Mouse (Mus musculus): ENCODE measurements around the gene Nav2. TPM values are rescaled to one million over a fixed set of nuclear protein-coding genes. Genes with fewer than 3 reads are reported as not detected.

The Nav2 gene
- total RNA-seq, 2 experiments from 2014 or later: 26.8 to 35.3 TPM

DNA sequence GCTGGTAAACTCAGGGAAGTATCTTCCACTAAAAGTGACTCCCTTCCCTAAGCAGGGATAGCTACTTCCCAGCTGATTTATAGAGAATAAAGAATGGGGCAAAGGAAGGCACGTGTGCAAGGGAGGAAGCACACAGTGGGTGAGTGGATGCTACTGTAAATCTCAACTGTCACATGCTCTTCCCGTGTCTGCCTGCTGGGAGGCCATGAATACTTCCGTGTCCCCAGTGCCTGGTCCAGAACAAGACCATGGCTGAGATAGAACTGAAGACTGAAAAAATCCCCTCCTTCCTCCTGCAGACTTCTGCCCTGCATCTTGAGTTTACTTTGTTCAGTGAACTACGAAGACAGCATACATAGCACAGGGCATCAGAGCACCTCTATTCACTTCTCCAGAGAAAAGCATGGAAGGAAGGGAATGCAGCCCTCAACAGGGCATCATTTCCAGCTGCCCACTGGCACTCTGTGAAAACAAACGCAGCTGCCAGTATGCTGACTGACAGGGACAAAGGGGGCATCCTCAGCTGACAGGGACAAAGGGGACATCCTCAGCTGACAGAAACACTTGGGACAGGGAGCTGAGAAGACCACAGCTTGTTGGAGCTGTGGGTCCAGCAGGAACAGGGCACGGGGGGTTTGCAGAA lies 138.0 kb downstream of the Nav2 start:
- no peak for DNase-seq (ENCODE audit: low spot score in 2 of 2)

DNA sequence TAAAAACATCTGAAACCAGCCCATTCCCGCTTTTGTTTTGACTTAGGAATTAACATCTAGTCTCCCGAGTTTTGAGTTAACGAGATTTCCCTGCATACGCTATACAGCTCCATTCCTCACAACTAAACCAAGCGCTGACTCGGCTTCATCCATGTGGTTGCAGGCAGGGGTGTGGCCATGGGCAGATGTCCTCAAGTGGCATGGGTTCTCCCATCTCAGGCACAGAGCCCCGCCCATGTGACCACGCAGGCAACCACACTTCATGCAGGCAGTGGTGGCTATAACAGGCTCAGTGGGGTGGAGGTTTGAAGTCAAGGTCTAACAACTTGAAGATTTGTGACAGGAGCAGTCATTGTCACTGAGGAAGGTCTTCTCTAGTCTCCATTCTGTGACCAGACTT lies 138.8 kb downstream of the Nav2 start:
- DNase-seq (ENCODE audit: low spot score in 2 of 2): no peak

DNA sequence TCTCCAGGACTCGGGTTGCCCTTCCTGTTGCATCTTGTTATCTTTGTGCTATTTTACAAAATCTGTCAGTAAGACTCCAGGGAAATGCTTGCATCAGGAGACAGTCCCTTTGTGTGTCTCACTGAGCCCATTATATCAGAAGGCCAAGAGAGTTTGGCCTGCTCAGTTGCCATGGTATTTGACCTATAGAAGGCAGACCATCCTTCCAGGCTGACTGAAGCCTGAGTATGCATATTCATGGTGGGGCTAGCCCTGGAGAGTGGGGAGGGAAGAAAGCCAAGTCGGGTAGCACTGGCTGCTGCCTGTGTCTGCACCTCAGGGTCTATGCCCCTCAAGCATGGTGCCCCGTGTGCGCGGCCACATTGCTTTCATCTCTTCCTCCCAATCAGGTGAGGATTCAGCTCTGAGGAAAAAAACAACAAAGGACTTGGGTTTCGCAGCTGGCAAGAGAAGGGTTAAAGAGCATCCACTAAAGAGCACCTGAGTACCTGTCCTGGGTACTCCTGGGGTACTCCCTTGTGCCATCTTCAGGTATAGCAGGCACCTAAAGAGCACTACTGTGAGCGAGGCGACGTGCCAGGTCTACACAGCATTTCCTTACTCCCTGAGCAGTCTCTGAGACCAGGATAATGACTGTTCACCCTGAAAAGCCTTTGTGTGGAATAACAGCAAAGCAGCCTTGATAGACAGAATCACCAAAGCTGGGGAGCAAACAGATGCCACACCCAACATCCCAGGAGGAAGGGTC lies 144.5 kb downstream of the Nav2 start:
- DNase-seq (ENCODE audit: low spot score in 2 of 2): no peak

DNA sequence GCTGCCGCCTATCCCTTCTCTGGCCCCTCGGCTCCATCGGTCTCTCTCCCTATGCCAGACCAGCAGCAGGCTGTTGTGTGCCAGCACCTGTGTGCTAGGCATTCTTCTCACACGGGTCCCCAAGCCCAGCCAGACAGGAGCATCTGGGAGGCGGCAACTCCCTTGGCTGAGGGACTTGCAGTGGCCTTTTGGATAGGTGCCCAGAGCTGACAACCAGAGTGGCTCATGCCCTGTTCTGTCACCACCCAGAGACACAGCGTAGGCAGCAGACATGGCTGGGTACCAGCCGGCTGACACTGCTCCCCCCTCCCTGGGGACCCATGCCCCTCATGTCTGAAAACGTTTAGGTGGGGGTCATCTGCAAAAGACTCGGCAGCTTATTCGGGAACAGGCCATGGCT lies 146.8 kb downstream of the Nav2 start:
- no peak for DNase-seq (ENCODE audit: low spot score in 2 of 2)

DNA sequence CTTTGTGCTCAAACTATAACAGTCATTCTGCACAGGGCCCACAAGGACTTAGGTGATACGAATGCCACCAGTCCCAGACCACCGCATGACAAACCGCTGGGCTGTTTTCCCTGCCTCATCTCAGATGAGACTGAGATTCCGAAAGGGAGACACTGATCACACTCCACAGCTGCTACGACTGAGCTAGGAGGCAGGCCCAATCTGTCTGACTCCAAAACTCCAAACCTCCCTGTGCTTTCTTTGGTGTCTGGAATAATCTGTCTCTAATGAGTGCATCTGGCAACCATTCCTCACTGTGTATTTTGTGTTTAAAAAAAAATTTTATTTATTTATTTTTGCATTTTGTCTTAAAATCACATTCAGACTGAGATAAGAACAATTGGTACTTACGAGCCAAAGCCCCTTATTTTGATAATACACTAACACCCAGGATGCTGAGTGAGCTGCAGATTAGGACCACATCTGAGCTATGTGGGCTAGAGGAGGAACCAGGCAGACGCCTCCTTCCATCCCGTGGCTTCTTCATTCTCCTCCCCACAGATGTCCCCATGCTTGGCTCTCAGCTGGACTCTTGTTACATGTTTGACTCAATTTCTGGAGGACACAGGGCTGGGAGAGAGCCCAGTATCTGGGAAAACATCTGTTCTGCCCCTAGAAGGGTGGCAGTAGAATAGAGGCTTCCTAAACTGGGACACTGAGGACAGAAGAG lies 149.9 kb downstream of the Nav2 start:
- no peak for DNase-seq (ENCODE audit: low spot score in 2 of 2)

DNA sequence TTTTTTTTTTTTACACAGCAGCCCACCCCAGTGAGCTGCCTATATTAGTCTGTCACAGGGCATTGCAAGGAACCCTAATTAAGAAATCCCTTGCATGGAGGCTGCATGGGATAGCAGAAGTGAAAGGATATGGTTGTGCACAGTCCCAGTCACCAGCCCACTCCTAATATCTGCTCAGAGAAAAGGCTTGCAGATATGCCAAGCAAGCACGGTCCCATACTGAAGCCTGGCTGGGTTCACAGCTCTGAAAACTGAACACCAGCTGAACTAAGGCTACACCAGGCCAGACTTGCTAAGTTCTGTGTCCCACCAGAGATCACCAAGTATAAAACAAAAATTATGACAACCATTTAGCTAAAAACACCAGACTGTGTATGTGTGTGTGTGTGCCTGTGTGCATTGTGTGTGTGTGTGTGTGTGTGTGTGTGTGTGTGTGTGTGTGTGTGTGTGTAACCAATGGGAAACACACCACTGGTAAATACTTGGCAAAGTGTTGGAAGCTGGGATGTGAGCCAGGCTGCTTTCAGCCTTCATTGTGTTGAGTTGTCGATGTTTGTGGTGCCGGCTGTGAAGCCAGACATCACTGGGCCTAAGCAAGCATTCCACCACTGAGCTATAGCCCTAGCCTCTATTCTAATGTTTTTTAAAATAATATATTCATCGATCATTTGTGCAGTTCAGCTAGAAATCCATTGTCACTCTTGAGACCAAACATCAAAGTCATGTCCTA lies 156.4 kb downstream of the Nav2 start:
- no peak for DNase-seq (ENCODE audit: low spot score in 2 of 2)

DNA sequence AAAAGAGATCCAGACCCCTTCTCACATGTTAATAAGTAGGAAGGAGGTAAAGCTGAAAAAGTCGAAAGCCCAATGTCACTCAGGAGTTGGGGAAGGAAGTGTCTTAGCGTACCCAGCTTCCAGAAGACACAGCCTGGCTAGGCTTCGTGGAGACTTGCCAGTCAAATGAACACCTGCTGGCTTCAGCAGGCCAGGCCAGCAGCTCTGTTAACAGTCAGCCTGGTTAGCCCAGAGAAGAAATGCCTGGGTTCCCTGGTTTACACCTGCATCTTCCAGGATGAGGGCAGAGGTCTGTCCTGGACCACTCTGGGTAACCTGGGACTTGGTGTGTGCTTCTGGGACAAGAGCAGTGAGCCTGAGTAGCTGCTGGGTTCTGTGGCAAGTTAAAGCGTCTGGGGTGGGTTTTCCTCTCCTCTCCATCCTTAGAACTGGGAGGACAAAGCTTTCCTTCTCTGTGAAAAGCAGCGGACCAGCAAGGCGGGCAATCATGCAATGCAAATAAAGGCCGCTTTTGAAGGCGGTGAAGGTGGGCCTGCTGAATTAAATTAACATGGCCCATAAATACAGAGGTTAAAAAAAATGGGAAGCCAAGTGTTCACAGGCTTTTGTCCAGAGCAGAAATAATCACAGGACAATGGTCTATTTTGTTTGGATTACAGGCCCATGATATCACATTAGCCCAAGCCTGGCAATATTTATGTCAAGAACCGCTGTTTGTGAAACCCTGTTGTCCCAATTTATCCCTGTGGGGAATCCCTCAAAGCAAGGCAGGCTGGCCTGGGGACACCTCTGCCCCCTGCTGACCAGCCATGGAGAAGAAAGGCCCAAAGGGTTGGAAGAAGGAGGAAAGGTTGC lies 157.3 kb downstream of the Nav2 start:
- no peak for DNase-seq (ENCODE audit: low spot score in 2 of 2)

DNA sequence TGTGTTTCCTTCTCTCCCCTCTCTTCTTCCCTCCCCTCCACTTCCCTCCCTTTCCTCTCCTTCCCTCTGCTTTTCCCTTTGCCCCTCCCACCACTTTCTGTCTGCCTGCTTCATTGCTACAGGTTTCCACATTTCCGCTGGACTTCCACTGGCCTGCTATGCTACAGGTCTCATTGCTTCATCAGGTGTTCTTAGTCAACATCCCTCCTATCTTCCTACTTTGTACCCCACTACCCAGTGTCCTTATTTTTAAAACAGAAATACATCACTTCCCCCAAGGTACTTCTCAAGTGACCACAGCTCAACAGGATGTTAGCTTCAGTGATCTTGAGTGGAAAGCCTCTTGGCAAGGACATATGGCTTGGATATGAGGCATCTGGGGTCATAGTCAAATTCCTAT lies 158.3 kb downstream of the Nav2 start:
- no peak for DNase-seq (ENCODE audit: low spot score in 2 of 2)

DNA sequence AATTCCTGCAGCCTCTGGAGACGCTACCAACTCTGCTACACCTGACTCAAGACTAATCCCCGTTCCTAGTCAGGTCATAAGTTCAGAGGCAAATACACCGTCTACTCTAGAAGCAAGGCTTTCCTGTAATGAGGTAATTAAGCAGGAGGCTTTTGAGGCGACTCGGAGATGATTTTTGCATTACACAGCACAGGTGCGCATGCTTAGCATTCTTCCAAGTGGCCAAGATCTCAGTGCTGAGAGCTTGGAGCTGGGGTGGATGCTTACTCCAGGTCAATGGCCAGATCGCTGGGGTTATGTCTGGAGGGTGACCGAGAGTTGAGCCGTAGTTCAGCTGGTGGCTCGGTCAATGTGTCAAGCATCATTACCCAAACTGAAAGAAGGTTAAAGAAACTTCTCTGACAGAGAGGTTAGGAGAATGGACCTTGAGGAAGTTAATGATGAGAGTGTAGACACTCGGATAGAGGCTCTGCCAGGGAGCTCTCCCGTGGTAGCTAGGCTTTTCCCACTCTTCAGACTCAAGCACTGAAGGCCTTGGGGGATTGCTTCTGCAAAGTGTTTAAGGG lies 161.0 kb downstream of the Nav2 start:
- DNase-seq (ENCODE audit: low spot score in 2 of 2): no peak

DNA sequence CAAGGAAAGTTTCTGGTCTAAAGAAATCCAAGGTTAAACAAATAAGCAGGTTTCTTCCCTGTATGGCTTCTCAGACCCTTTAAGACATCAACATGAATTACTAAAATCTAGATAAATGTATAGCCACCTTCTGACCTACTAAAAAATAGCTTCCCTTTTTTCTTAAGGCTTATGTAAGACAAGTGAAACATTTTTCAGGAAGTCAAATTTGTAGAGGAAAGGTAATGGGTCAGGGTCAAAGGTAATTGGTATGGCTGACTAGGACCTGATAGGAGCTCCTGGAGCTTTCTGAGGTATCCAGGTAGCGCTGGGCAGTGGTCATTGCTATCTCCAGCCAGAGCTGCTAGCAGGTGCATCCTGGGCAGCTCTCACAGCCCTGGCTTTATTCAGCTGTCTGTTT lies 162.1 kb downstream of the Nav2 start:
- no peak for DNase-seq (ENCODE audit: low spot score in 2 of 2)

DNA sequence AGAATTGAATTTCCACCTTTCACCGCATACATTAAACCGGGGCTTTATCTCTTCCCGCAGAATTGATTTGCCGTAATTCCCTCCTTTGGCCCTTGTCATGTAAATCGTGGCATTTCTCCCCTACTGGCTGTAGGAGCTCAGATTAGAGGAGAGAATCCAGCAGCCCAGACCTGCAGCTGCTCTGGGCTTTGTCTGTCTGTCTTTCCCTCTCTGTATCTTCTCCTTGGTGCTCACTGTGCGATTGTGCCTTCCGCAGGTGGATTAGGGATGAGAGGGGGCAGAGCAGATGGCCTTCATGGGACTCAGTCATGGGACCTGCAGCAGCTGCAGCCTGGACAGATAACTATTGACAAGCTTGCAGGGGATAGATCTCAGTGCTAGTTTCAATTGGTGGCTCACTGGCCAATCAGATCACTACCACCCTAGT lies 162.6 kb downstream of the Nav2 start:
- no peak for DNase-seq (ENCODE audit: low spot score in 2 of 2)

DNA sequence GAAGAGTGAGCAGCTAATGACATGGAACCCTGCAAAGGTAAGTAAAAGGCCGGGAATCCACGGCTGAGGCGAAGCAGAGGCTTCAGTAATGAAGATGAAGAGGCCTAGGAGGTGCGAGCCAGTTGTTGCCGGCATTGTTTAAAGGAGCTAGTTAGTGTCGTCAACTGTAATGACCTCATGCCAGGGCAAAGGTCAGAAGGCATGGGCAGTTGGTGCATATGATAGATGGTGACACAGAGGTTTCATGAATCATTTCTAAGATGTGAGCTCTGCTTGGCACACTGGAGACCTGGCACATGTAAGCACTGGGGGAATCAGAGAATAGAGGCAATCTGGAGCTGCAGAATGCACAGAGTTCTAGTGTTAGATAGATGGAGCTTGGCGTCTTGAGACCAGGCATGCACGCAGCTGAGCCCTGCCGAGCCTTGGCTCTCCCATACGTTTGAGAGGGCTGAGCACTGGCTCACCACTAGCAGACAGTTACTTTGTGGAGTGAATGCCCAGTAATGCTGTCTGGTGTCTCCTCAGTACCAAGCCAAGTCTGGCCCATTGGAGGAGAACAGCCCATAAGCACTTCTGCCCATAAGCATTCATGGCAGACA lies 166.9 kb downstream of the Nav2 start:
- no peak for DNase-seq (ENCODE audit: low spot score in 2 of 2)

DNA sequence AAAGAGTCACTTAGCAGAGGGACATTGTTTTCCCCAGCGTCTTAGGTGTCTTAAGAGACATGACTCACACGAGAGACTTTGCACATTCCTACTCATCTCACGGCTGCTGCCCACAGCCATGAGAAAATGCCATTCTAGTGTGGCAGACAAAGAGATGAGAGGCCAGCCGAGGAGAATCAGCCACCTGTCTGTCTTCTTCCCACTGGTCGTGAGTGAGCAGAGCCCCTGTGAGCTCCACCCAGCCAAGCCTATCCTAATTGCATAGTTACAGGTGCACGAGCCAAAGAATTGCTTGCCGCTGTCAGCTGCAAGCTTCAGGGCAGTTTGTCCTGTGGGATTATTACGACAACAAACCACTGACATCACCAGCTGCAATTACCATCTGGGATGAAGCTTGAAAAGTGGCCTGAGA lies 167.8 kb downstream of the Nav2 start:
- DNase-seq (ENCODE audit: low spot score in 2 of 2): no peak

DNA sequence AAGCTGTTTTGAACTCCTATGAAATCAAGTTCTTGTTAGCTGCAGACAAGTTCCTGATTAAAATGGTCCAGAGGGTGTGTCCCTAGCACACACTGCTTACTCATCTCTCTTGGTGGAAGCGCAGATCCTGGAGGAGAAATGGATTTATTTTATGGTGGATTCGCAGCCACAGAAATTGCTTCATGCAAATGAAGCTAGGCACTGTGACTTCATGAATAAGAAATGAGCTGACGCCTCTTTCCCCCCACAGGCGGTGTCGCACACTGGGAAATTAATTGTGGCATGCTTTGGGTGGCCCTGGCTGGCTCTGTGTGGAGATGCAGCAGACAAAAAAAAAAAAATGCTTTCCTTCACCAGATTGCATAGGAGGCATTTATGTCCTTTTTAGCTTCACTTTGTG lies 170.4 kb downstream of the Nav2 start:
- no peak for DNase-seq (ENCODE audit: low spot score in 2 of 2)

DNA sequence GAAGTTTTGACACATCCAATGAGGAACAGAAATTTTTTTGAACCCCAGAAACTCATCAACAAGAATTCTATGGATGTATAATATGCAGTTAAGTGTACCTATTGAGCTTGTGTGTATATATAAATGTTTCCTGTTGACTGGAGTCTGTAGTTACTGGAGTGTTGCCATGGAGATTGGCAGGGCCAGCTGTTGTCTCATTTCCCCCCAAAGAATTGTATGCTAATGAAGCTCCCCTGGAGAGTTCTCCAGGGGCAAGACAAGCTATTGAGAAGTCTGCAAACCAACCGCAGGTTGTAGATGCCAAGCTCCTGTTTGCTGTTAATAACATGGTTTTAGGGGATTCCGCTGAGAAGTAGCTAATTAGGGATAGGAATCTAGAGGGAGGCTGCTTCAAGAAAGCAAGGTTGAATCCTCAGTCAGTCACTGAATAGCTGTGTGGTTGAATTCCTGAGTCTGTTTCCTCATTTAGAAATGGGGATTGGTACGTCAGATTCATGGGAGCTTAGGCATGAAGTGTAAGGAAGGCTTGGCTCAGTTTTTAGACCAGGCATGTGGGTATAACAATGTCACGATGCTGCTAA lies 174.2 kb downstream of the Nav2 start:
- no peak for DNase-seq (ENCODE audit: low spot score in 2 of 2)

DNA sequence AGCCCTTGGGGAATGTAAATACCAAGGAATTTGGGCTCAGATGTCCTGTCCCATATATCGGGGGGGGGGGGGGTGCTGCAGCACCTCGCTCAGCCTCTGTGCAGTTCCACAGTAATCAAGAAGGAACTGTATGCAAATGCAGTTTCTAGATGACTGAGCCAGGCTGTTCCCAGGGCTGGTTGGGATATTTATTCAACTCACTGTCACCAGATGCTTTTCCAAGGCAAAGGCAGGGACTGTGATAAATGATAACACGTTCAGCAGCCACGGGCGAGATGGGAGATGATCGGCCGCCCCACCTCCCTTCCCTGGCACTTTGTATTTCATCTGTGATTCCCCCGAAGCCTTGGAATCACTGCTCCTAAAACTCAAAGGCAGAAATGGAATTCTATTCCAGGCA lies 176.3 kb downstream of the Nav2 start:
- no peak for DNase-seq (ENCODE audit: low spot score in 2 of 2)

DNA sequence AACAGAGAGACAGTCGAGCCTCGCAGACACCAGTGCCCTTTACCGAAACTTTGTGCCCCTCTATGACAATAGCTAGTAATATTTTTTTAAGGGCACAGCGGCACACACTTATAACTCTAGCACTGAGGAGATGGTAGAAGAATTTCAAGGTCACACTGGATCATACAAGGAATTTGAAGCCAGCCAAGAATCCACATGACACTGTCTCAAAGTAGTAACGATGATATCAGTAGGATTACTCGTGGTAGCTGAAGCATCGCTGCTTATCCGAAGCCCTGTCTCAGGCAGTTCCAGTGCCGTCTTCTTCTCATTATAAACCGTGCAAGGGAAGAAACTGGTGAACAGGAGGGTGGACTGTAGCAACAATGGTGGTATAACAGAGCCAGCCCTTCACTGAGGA lies 177.2 kb downstream of the Nav2 start:
- no peak for DNase-seq (ENCODE audit: low spot score in 2 of 2)

DNA sequence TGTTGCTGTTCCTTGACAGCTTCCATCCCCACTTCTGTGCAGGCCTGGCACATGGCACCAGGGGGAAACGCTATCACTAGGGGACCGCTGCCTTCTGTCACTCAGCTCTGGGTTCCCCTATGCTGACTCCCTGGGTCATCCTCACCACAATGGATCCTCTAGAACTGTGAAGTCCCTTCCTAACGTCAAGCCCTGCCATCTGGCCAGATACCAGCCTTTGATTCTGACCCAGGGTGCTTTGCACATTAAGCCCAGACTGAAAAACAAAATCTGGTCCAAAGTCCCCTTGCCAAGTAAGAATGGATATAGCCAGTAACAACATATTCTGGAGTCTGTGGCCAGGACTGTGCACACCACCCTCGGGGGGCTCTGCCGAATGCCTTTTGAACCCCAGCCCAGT lies 178.6 kb downstream of the Nav2 start:
- no peak for DNase-seq (ENCODE audit: low spot score in 2 of 2)

DNA sequence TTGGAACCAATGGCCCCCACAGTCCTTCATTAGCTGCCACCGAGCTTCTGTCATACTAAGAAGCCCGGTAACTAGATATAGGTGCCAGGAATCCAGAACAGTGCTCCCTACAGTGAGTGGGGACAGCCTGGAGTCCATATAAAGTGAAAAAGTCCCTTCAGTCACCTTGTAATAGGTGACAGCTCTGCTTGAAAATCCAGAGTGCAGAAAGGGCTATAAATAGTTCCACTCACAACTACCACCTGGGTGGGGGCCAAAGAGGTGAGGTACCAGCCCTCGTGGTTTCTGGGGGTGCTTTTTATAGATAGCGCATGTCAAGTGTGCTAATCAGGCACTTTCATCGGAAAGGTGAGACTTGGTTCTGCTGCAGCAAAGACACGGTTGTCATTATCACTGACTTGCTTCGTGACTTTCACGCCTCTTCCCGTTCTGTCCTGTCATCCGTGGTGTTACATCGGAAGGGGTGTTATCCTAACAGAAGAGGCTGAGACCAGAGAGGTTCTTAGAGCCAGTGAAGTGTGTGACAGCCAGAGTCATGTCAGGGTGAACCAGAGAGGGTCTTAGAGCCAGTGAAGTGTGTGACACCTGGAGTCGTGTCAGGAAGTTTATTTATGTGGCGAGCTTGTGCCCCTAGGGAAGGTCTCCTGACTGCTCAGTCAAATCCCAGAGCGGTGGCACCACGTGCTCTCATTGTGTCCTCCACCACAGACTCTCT lies 179.8 kb downstream of the Nav2 start:
- no peak for DNase-seq (ENCODE audit: low spot score in 2 of 2)
